Mouse (Mus musculus) gonadal fat pad, adult 2 months (tissue): ENCODE data around the gene Man2b2. TPM values are rescaled to one million over a fixed set of nuclear protein-coding genes. Genes with fewer than 3 reads are reported as not detected.
"Not testable (repeated sequence)": the region's sequence is repeated elsewhere in the genome, so short reads cannot be mapped to it uniquely, and the experiment has no call there.

ENCODE experiments used
- DNase-seq: peaks from one replicate; pipeline ENCODE4 v3.0.0-alpha.2; 2012; ENCODE audit warnings: low read depth
- polyA plus RNA-seq: library from polyadenylated mRNA; depleted of rRNA; stranded (reverse); fragments of >200 nt; gene quantifications from 2 replicates; pipeline ENCODE4 v1.2.3, GENCODE M21; 2012

Man2b2 gene
- polyA plus RNA-seq, 1 experiment = 66.0 TPM

DNA sequence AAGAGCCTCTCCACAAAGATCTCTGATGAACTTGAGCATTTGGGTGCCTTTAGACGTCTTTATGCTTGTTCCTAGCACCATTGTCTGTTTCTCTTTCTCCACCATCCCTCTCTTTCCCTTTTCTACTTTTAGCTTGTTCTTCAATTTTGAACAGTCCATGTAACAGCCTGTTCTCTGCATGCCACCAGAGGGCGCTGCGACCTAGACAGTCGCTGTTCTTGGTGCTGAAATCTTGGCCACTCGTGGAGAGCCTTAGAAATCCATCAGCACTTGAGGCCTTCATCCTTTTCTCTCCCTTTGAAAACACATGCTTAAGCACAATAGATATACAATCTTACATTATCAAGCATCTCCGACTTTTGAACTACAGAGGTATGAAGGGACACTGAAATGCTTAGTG, 5.5 kb upstream of the Man2b2 start:
- no peak for DNase-seq

DNA sequence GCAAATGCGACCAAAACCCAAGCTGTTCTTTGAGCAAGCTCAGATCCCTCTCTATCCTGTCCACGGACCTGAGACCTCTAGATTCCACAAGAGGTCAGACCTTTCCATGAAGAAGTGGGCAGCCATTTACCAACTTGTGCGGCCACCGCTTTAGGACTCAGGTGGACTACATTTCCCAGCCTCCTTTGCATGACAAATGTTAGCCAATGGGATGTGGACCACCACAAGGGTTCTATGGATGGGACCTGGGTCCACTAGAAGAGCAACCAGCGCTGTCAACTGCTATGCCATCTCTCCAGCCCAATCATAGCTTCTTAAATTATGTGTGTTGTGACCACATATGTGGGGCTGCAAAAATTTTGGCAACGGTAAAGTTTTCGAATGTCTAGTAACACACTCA, 819 bp upstream of the Man2b2 start:
- no peak for DNase-seq

DNA sequence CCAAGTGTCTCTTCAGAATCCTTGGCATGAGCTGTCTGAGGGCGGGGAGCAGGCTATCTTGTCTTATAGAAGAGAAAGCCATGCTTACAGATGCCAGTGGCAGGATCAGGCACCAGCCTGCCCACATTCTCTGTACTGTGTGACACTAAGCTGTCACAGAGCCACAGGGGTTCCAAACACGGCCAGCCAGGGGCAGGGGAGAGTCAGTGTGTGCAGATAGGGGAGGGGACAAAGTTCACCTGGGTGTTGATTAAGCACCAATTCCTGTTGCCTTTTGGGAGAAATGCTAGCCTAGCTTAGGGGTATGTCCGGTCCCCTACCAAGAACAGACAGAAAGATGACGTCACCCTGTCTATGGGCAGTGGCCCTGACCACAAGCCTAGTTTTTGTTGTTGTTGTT, 1.4 kb downstream of the Man2b2 start:
- no peak for DNase-seq

DNA sequence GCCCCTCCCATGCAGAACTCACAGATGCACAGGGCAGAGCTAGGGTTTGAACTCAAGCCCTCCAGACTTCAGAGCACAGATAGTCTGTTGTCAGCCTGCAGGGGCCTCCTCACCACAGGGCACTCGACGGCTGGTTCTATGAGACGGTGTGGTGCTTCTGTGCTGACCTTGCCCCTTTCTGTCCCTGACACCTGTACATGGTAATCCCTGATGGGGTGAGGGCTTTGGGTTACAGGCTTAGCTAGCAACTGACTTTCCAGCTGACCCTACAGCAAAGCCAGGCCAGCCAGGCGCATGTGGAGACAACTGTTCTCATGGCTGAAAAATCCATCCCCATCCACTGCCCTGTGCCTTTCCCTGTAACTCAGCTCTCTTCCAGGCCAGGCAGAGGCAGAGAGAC, 7.5 kb downstream of the Man2b2 start:
- DNase-seq = no peak

DNA sequence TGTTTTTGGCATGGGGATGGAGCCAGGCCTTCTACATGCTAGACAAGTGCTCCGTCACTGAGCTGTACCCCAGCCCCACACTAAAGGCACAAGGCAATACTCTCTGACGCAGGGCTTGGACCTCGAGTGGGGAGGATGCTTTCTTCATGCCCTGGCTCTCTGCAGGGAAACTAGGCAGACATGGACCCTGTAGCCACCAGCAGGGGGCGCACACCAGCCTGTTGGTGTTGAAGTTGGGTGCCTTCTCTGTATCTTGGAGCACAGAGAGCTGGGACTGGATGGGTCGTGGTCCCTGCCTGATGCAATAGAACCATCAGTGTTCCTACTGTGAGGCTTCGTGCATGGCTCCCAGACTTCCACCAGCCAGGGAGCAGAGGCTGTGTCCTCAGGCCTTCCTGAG, 10.3 kb downstream of the Man2b2 start:
- DNase-seq = no peak

DNA sequence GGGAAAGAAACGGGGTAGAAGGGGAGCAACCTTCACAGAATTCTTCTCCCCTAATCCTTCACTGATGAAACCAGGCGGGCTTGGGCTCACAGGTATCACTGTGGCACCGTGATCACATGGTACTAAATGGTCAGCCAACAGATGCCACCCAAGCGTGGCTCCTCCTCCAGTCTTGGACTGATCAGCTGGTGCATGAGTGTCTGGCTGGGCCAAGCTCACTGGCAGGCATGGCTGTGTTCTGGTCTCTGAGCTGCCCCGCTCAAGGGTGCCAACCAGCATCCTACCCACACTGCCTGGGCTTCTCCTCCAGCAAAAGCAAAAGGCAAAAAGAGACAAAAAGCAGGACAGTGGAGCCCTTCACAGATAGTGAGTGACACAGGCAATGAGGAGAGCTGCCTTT, 10.7 kb downstream of the Man2b2 start:
- DNase-seq = no peak

DNA sequence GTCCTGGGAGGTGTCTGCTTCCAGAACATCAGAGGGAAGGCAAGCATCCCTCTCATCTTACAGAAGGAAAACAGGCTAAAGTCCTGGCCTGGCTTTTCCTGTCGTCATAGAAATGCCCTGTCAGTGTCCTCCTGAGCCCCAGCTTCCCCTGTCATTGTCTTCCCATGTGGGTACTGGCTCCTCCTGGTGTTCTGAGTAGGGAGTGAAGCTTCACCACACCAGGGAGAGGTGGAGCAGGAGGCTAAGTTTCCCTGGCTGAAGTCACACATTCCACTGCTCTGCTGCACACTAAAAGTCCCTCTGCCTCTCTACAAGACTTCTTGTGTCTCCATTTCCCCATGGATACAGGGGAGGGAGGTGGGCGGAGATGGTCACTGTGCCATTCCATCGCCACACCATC, 12.7 kb downstream of the Man2b2 start:
- DNase-seq = no peak

DNA sequence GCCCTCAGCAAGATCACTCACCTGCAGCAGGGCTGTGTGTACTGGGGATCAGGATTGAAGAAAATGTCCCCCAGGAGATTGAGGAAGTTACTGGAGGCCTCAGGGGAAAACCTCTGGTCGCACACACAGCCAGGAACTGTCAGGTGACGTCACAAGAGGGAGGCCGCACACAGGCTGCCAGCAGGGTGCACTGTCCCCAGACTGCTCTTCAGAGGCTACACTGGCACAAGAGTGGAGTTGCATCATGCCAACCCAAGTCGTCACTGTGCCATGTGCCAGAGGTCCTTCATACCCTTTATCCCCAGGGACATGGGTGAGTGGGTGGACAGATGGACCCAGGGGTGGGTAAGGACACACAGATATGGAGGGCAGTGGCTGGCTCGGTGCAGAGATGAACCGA, 15.9 kb downstream of the Man2b2 start:
- no peak for DNase-seq

DNA sequence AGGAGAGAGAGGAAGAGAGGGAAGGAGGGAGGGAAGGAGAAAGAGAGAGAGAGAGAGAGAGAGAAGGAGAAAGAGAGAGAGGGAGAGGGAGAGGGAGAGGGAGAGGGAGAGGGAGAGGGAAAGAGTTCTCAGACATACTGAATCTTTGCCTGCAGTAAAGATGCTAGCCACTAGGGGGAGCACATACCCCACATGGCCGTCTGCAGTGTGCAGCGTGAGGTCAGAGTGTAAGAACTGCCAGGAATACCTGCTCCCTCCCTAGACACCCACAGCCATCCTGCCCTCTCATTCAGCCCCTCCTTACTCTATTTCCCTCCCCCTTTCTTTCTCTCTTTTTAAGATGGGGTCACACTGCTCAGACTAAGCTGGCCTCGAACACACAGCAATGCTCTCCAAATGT, 19.0 kb downstream of the Man2b2 start:
- DNase-seq = no peak

DNA sequence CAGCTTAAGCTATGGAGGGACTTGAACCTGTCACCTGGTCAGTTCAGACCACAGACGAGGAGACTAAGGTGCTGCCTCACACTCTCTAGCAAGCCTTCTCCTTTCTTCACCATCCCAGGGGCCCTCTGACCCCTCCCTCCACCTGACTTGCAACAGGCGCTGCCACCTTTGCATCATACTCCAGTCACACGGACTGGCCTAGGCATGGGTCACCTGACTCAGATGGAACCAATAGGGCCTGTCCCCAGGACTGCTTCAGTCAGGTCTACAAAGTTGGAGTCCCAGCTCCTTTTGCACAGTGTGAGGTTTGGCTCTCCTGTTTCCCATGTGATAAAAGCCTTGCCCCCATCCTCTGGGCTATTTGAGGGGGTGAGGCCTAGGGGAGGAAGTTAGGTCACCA, 19.8 kb downstream of the Man2b2 start:
- no peak for DNase-seq

DNA sequence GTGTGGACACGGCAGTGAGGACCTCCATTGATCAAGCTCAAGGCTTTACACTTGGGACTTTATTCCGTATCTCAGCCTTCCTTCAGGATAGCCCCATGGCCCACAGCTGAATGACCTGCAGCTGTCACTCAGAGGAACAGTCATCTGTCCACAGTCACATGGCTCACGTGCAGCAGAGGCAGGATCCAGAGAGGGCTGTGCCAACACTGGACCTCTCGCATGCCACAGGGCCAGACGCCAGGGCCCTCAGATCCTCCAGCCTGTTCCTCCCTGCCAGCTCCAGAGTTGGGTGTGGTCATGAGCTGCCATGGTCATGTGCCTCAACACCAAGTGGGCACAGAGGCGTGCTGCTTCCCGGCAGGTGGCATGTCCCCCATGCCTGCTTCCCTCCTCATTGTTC, 21.3 kb downstream of the Man2b2 start:
- DNase-seq = no peak

DNA sequence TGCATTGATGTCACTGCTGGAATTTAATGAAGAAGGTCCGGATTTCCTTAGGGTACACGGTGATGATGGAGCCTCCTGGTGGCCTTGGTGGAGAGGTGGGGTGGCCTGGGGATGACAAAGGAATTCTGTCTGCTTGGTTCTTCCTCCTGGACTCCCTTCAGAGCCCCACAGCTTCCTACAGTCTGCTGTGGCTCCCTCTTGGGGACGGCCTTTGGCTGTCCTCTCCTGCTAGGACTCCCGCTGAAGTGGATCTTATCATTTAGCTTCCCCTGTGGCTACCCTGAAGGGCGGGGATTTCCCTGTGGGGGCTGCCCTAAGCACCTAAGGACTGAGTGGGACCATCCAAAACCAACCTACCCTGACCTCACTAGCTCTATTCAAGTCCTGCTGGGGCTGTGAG, 23.3 kb downstream of the Man2b2 start:
- DNase-seq = no peak

DNA sequence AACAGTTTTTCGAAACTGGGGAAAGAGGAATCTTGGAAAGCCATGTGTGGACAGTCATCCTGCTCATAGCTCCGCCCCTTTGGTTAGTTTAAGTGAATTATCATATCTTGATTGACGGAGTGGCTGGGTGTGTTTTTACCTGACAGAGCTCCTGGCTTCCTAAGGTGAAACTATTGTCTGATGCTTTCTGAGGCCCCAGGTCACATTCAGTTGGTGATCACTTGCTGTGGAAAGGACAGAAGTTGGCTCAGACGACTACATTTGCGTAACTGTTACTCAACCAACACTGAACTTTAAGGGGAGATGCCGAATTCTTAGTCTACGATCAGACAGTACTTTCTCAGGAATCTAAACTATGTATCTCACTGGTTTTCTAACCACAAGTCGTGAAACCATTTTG, 33.2 kb downstream of the Man2b2 start:
- DNase-seq = peak; percentile 51

DNA sequence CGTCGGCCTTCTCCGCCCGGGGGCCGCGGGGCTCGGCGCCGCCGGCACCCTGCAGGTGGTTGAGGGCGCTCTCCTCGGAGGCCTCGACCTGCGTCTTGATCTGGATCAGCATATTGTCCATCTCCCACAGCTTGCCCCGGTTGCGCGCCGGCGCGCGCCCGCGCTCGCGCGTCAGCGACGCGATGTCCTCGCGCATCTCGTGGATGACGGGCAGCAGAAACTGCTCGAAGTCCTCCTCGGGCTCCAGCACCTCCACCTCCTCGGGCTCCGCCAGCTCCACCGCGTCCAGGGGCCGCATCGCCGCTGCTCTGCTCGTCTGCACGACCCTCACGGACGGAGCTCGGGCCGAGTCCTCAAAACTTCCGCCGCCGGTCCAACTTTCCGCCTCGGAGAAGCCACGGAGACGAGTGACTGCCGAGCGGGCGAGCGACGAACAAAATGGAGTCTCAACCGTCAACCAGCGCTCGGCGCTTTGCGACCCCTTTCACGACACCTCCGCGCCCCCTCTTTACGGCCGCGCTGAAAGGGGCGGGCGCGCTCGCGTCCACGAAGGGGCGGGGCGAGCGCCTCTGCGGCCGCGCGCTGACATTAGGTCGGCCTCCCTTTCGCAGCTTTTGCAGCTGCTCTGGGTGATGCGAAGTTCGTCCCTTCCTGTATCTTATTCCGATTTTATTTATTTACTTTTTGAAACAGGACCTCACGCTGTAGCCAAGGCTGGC, 34.0 kb downstream of the Man2b2 start, which contains the start of gene Mrfap1:
TSS of gene Mrfap1 (minus strand) at position 477 of the 719 bp plus-strand sequence.
- peak; percentile 27 for DNase-seq

DNA sequence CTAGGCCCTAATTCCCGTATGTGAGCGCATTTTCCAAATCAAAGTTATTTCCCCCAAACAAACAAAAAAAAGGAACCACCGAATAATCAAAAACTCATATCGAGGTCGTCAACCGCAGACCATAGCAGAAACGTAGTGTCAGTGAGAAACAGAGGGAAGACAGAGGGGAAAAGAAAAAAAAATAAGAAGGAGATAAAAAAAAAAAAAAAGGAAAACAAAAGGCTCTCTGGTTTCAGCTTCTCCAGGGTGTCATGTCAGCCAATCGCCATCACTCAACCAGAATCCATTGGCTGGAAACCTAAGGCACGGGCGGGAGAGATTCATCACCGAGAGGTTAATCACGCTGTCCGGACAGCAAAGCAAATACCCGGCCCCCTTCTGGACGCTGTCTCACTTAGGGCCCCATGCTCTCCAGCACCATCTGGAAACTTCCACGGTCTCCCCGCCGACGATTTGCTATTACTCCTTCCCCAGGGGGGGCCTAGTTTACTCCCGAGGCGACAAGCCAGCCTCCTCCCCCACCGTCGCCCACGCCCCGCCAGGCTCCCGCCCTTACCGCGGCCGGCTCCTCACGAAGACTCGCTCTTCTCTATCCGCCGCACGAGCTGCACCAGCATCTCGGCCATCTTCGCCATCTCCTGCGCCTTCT, 34.7 kb downstream of the Man2b2 start:
- not testable (repeated sequence) for DNase-seq

DNA sequence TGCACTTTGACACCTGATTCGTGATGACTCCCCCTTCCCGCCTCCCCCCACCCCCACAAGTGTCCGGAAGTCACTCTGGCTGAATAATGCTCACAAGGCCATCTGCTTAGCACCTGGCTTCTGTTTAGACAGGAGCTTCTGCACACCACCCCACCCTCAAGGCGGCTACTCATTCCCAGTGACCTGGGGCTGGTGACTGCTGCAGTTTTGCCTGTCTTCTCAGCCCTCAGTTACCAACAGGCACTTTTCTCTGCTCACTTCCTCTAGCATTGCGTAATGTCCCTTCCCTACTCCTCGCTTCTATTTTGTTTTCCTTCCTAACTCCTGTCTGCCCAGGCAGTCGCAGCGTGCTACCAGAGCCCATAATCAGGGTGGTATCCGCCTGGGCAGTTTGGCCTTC, 38.6 kb downstream of the Man2b2 start:
- DNase-seq = no peak

DNA sequence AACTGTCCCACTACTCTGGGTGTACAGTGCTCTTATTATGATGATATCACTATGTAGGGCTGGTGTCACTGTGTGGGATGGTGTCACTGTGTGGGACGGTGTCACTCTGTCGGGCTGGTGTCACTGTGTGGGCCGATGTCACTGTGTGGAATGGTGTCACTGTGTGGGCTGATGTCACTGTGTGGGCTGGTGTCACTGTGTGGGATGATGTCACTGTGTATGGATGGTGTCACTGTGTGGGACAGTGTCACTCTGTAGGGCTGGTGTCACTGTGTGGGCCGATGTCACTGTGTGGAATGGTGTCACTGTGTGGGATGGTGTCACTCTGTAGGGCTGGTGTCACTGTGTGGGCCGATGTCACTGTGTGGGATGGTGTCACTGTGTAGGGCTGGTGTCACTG, 44.4 kb downstream of the Man2b2 start:
- no peak for DNase-seq

DNA sequence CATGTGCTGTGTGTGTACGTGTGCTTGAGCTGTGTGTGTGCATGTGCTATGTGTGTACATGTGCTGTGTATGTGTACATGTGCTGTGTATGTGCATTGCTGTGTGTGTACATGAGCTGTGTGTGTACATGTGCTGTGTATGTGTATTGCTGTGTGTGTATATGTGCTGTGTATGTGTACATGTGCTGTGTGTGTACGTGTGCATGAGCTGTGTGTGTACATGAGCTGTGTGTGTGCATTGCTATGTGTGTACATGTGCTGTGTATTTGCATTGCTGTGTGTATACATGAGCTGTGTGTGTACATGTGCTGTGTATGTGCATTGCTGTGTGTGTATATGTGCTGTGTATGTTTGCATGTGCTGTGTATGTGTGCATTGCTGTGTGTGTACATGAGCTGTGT, 50.9 kb downstream of the Man2b2 start:
- no peak for DNase-seq

DNA sequence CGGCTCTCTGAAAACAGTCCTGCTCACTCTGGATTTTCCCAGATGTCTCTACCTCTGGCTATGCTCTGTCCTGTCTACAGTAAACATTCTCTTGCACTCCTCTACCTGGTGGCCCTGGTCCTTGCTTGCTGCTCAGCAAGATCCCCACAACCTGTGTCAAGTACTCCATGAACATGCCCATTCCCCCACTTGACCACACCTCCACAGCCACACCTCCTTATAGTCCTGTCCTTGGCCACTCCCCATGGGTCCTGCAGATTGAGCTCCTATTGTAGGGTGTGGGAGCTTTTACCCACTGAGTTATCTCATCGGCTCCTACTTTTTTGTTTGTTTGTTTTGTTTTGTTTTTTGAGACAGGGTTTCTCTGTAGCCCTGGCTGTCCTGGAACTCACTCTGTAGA, 51.6 kb downstream of the Man2b2 start:
- no peak for DNase-seq

DNA sequence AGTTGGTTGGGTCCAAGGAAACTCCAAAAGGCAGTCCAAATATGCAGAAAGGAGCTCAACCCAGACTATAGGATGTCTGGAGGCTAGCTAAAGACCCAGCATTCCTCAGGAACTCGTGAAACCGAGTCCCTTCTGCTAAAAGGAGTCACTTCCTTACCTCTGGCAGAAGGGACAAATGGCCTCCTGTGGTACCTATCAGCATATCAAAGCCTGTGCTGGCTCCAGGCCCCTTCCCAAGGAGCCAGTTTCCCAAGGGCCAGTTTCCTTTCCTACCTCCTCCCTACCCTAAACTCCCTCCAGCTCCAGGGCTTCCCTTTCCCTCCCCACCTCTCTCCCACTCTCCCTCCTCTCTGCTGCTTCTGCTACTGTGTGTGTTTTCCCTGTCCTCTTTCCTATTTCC, 53.3 kb downstream of the Man2b2 start:
- DNase-seq = no peak

DNA sequence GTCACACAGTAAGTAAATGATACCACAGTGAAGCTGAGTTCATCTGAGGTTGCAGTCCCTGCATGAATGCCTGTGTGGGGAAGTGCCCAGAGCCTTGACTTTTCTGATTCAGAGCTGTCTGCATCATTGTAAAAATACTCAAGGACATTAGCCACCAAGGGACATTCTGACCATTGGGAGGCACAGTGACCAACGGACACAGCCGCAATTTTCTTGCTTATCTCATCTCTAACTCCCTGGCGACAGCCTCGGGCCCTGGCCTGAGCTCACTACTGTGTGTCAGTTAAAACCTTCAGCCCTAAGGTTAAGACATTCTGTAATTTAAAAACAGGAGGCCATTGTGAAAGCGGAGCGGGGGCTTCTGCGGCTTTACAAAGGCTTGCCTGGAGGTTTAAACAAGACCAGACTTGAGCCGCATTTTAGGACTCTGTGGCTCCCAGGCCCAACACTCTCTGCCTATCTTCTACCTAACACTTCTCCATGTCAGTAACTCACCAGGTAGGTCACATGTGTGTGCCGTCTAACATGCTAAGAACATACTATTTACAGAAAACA, 54.4 kb downstream of the Man2b2 start:
- DNase-seq = peak; percentile 31

DNA sequence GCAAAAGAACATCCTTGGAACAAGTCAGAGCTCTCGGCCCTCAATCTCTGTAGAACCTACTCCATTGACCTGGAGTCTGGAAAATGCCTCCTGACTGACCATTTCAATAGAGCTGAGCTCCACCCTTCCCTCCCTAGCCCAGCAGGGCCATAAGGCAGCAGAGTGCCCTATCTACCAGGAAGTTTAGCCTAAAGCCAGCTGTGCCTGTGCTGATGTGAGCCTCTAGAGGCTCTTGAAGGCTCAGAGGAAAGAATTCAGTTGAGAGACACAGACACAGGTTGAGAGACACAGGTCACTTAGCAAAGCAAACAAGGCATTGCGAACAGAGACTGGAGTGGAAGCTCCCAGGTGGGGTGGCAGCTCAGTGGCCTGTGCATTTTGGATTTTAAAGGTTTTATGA, 55.1 kb downstream of the Man2b2 start:
- DNase-seq = no peak

DNA sequence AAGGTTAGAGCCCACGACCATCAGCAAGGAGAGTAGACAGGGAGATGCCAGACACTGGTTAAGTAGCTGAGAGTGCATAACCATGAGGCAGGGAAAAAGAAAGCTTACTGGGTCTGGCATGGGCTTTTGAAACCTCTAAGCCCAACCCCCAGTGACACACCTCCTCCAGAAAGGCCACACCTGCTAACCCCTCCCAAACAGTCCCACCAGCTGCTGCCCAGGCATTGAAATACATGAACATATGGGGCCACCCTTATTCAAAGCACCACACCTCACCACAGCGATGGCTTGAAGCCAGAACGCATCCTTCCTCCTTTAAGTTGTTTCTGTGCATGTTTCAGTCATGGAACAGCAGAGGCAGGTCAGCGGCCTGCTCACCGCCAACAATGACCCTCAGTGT, 57.9 kb downstream of the Man2b2 start:
- DNase-seq = no peak

DNA sequence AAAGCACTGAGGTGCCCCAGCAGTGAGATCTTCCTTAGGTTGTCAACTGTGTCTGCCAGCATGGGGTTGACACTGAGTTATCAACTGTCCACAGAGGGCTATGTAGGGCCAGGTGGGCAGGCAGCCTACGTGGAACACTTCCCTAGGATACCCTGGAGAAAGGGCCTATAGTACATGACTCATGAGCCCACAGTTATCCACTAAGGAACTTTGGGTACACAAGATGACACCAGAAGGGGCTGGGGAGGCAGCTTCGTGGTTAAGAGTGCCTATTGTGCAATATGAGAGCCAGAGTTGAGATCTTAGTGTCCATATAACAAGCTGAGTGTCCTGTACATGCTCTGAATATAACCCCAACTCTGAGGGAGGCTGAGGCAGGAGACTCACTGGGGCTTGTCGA, 60.9 kb downstream of the Man2b2 start:
- DNase-seq = no peak
